Mouse (Mus musculus) regulatory T cell (primary cell): Measurements from ENCODE around the gene Eef1g.
"Not testable (repeated sequence)": the region's sequence is repeated elsewhere in the genome, so short reads cannot be mapped to it uniquely, and the experiment has no call there.

Experiments used
- in situ Hi-C: fragments of 300-600 bp; cut with MboI, MseI; formaldehyde crosslinking; loops from one replicate; pipeline ENCODE4 v1.15.1; 2025; ENCODE audit warnings: high pct_unique_total_duplicates

The Eef1g gene

DNA sequence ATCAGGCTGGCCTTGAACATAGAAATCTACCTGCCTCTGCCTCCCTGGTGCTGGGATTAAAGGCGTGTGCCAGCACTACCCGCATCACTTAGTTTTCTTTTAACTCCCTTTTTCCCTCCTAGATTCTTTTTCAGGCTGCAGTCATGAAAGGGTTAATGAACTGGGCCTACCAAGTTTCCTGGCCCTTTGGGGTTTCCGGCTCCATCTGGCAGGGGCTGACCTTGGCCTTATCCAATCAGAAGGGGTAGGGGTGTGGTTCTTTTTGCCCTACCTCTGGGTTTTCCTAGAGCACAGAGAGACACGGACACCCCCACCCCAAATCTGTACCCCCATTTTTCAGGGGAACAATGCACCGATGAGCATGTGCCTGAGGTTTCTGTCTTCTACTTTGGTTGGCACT, 22.1 kb upstream of the Eef1g start:
- in situ Hi-C loops: no loop called here

DNA sequence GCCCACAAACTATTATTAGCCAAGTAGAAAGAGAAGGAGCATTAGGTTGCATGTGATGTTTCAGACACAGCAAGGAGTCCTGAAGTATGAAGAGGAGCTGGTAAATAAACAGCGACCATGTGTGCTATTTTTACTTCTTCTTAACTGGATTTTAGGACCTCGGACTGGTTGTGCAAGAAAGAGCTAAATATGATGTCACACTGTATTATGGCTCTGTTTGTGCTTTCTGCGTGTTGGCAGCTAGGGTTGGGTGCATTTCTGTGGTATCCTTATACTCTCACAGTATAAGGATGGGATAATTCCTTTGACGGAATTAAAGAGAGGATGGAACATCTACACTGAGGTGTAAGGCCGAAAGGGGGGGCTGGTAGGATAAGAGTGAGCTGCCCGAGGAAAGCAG, 21.6 kb upstream of the Eef1g start:
- in situ Hi-C loops: no loop called here

DNA sequence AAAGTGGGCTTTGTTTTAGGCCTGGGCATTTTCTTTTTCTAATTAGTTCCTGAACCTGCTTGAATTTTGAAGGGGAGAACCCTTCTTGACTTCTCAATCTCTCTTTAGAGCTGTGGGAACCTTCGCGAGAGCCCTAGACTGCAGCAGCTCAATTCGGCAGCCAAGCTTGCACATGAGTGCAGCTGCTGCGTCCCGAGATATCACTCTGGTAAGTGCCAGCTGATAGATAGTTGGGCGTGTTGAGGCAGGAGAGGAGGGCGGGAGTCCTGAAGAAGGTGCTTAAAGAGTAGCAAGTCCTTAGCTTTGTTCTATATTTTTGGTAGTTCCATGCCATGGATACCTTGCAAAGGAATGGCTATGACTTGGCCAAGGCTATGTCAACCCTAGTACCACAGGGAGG, 19.9 kb upstream of the Eef1g start:
- in situ Hi-C loops: no loop called here

DNA sequence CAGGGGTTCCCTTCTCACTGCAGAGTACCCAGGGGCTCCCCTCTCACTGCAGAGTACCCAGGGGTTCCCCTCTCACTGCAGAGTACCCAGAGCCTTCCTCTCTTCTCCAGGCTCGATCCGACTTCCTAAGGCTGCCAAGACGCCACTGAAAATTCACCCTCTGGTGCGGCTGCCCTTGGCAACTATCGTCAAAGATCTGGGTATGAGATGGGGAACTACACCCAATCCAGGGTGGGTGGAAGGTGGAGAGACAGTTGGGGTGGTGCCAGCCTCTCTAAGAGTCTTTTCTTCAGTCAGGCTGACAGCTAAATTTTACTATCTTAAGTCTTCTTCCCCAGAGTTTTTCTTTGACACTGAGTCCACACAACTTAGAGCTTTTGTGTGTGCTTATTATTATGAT, 16.7 kb upstream of the Eef1g start:
- in situ Hi-C loops: no loop called here

DNA sequence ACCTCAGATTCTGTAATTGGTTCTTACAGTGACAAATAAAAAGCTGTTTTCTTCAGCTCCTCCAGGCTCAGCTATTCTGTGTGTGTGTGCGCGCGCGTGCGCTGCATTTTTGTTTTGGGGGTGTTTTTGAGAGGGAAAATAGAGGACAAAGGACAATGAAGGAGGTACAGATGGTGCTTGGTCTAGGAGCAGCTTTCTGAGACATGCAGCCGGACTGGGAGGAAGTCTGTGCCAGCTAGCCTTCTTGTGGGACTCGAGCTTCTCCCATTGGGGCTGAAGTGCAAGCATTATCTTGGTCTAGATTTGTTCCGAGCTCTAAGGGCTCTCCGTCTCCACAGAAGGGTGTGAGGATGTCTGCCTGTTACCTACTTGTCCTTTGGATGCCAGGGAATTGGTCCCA, 14.6 kb upstream of the Eef1g start:
- in situ Hi-C loops: no loop called here

DNA sequence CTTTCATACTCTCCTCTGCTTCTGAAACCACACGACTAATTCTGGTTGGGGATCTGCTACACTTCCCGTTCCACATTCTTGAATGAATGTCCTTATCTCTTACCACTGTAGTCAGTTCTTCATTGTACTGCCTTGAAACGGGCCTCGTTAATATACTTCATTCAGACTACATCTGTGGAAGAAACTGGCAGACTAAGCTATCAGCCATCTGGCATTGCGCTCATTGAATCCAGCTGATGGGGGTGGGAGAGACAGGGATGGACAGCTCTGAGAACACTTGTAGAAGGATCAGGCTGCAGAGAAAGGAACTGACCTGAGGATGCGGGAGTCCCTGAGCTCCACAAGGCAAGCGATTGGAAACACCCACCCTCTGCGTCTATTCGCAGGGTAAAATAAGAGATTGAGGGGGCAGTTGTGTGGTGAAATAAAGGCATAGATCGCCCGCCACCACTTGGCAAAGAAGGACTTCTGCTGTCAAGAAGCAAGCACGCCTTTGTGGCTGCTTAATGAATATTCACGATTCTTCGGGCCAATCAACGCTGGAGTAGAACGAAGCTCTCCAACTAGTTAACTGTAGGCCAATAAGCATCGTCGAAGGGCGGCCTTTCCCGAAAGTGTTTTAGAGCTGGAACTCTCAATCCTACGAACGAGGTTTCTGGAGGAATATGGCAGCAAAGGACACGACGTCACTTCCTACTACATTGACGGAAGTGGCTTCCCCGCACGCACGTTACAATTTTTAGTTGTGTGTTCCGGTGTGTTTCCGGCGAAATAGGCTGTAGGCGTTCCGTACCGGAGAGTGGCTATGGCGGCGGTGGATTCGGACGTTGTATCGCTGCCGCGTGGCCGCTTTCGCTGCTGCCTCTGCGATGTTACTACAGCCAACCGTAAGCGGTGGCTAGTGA, 13.5 kb upstream of the Eef1g start, which contains the start of gene Tut1:
Gene Tut1, plus strand, starts transcription at position 713 of the 905 bp plus-strand sequence.
- in situ Hi-C loops: no loop called here

DNA sequence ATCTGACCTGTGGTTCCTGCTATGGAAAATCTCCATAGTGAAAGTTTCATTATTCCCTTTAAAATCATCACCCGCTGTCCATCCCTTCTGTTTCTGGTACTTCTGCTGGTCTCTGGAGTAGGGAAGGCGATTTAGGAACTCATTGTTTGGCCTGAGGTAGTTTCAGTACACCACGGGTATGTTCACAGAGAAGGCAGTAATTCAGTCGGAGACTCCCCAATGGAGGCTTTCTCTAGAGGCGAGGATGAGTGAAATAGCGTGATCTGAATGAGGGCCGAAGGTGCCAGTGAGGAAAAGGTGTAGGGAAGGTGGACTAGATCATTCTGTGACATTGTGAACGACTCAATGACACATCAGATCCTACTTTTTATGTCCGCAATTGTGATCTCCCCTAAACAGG, 12.7 kb upstream of the Eef1g start:
- in situ Hi-C loops: no loop called here

DNA sequence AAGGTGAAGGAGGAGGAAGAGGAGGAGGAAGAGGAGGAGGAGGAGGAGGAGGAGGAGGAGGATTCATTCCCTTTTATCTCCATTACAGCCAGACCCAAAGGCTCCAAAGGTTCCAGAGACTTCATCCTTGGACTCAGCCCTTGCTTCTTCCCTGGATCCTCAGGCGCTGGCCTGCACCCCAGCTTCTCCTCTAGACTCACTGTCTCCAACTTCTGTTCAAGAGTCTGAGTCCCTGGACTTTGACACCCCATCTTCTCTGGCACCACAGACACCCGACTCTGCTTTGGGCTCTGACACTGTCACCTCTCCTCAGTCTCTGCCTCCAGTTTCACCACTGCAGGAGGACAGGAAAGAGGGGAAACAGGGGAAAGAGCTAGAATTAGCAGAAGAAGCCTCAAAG, 4.6 kb upstream of the Eef1g start:
- in situ Hi-C loops: loop anchor here (5.0 to 10.0 kb wide), 2 partner anchors 57 to 125 kb away; partner anchors contain the start of genes Bscl2 and Gng3

DNA sequence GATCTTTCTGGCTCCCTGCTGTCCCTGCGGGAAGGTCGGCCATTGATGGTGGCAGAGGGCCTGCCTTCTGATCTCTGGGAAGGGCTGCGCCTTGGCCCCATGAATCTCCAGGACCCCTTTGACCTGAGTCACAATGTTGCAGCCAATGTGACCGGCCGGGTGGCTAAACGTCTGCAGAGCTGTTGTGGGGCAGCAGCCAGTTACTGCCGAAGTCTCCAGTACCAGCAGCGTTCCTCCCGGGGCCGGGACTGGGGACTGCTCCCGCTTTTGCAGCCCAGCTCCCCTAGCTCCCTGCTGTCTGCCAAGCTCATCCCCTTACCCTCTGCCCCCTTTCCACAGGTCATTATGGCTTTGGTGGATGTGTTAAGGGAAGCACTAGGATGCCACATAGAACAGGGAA, 1.8 kb upstream of the Eef1g start:
- in situ Hi-C loops: loop anchor here (10.0 kb wide), 1 partner anchor 60 kb away; no protein-coding TSS in a partner anchor

DNA sequence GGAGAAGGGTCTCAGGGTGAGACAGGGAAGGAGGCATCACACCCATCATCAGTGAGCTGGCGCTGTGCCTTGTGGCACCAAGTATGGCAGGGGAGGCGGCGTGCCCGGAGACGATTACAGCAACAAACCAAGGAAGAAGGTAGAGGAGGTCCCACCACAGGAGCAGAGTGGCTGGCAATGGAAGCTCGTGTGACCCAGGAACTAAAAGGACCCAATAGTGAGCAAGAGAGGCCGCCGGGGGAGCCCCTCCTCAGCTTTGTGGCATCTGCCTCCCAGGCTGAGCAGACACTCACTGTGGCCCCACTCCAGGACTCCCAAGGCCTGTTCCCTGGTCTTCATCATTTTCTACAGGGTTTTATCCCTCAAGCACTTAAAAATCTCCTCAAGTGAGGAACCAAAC, 1.1 kb upstream of the Eef1g start:
- in situ Hi-C loops: loop anchor here (10.0 kb wide), 1 partner anchor 61 kb away; no protein-coding TSS in a partner anchor

DNA sequence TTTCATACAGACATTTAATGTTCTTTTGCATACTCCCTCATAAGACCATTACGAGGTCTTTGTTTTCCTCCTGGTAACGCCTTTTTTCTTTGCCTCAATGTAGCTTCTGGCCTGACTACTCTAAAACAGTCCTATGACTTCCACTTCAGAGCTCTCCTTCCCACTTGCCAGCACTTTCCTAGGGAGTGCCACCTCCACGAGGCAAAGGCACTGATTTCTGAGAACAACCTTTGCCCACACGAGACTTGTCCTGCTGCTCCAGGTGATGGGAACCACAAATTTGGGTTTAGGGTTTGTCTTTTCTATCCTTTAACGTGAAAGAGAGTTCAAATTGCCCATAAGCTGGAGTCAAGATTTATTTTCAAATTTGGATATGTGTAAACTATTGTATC, 647 bp upstream of the Eef1g start:
- in situ Hi-C loops: loop anchor here (10.0 kb wide), 1 partner anchor 61 kb away; no protein-coding TSS in a partner anchor

DNA sequence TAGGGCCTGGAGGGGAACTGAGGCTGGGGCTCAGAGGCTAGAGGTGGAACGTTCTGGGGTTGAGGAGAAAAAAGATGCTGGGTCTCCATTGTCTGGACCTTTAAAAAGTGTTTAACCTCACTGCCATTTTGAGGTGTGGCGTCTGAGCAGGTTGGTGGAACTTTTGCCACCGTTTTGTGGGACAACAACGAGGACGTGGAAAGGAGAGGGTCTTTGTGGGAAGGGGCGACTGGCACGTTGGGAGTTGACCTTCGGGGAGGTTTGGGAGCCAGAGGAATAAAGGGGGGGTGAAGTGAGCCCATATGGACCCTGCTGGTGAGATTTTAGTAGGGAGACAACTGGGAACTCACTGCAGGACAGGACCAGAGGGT, 517 bp downstream of the Eef1g start:
- in situ Hi-C loops: loop anchor here (10.0 kb wide), 1 partner anchor 63 kb away; no protein-coding TSS in a partner anchor

DNA sequence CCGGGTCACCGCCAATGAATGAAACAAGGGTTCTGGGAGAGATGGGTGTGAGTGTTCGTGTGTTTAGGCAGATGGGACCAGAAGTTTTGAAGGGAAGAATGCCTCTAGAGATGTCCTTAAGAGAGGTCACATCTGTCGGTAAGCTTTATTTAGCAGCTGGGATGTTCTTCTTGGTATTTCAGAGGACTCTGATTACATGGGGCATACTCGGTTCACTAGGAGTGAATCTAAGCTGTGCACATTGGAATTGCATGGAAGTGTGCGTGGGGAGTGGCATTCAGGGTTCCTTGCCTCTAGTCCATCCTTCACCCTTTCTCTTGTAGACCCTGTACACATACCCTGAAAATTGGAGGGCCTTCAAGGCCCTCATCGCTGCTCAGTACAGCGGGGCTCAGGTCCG, 1.1 kb downstream of the Eef1g start:
- in situ Hi-C loops: loop anchor here (10.0 kb wide), 1 partner anchor 63 kb away; no protein-coding TSS in a partner anchor

DNA sequence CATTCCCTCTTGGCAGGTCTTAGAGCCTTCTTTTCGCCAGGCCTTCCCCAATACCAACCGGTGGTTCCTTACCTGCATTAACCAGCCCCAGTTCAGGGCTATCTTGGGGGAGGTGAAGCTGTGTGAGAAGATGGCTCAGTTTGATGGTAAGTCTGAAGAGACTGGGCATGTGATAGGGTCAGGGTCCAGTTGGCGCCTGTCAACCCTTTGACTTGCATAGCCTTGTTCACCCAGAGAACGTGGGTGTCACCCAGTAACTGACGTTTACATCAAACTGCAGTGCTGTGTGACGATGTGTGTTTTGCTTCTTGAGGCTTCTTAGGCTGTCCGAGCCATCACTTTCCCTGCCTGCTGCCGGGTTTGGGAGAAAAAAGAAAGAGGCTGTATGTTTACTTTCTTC, 5.7 kb downstream of the Eef1g start:
- in situ Hi-C loops: not testable (repeated sequence)

DNA sequence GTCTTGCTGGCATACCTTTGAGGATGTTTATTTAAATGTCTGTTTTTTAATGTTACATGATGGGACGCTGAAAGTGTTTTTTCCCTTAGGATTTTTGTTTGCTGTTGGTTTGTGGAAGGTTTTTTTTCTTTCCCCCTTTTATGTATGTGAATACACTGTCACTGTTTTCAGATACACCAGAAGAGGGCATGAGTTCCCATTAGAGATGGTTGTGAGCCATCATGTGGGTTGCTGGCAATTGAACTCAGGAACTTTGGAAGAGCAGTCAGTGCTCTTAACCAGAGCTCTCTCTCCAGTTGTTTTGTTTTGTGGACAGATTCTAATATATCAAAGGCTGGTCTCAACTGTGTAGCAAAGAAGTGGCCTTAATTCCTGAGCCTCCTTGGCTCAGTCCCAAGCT, 7.8 kb downstream of the Eef1g start:
- in situ Hi-C loops: loop anchor here (25.0 kb wide), 1 partner anchor 462 kb away; no protein-coding TSS in a partner anchor

DNA sequence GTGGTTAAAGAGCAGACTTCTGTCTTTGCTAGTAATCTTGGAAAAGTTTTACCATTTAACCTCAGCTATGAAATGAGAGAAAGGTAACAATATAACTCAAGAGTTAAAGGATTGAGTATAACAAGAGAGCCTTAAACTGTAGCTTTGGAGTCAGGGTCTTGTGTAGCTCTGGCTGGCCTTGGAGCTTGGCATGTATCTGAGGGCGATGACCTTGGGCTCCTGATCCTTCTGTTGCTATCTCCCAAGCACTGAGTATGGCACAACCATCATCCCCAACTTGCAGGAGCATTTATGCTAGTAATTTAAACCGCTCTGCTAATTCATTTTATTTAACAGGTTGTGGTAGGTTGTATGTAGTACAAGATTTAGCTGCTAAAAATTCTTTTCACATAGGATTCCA, 8.7 kb downstream of the Eef1g start:
- in situ Hi-C loops: loop anchor here (25.0 kb wide), 1 partner anchor 463 kb away; no protein-coding TSS in a partner anchor

DNA sequence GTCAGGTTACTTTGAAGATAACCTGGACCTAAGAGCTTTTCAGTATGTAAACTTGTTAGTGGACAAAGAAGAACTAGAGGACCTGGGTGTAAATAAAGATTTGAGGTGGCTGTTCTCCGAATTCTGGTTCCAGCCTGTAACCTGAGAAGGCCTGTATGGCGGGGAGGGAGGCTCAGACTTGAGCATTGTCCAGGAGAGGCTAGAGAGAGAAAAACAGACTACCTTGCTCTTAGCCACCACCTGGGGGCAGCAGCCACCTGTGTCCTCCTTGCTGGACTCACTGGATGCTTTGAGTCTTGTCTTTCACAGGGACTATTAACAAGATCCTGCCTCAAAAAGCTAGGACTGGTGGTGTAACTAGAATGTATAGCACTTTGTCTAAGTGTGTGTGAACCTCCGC, 9.7 kb downstream of the Eef1g start:
- in situ Hi-C loops: loop anchor here (25.0 kb wide), 1 partner anchor 464 kb away; no protein-coding TSS in a partner anchor

DNA sequence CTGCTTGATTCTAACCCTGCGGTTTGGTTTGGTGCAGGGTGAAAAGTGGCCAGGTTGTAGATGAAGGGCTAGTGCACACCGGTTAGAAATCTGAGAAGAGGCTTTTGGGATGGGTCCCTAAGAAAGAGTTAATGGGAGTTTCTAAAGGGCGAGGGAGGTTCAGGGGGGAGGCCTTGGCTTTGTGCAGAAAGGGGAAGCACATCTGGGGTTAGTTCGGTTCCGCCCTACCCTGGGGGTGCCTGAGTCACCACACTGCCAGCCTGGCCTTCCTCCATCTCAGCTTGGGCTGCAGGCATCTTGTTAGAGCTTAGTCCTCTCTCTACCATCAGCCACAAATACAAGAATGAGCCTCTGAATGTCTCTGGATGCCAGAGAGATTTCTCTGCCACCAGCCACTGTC, 13.9 kb downstream of the Eef1g start:
- in situ Hi-C loops: loop anchor here (25.0 kb wide), 1 partner anchor 468 kb away; no protein-coding TSS in a partner anchor

DNA sequence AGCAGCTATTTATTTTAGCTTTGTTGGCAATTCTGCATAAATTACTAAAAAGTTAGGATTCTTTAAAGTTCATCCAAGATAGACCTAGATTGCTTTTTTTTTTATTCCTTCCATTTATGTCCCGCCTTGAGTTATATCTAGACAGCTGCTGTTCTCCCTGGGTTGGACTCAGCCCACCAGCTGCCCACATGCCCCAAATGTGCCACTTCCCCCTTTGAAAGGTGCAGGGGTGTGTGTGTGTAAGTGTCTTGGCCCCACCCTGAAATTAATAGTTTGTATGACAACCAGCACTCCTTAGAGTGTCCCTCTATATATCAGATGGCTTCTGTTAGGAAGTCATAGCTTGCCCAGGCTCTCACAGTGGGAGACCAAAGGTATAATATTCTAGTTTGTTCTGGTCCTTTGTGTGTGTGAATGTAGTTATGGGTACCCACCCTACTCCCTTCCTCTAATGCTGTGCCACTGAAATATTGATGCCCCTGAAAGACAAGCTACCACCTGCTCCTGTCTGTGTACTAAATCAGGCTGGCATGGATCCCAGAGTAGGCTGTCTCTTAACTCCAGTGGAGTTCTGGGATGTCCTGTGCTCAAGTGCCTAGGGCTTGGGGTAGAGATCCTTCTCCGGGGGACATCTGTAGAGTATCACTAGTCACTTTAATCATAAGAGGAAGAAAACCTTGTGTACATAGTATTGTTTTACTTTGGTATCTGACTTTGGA, 14.8 kb downstream of the Eef1g start:
- in situ Hi-C loops: loop anchor here (25.0 kb wide), 1 partner anchor 469 kb away; no protein-coding TSS in a partner anchor

DNA sequence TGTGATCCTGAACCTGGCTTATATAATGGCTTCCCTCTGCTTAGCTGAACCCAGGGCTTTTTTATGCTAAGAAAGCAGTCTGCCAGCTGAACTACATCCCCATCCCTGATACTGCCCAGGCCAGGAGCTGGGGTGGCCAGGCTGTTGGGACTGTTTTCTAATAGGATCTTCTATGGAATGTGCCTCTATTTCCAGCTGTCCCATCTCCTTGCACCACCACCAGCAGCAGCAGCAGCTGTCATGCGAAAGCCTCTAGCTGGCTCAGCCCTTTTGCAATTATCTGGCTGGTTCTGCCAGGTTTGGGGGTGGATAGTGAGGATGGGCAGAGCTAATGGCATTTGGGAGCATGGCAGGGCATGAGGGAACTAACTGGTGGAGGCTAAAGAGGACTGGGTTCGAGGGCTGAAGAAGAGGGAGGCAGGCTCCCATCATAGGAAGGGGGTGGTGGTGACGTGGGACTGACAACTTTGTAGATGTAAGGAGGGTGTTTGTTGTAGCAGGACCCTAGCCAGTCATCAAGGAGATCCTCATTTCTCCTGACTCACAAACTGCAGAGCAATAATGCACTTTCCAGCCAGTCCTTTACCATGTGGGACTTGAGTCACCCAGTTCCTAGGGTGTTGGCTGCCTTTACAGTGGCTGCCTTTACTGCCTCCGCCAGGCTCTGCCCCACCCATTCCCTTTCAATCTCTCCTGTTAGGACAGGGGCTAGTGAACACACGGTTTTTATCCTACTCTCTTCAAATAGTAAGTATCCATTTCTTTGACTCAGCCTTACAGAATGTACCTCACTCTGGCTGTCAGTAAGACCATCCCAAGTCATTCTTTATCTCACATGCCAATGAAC, 15.7 kb downstream of the Eef1g start:
- in situ Hi-C loops: loop anchor here (25.0 kb wide), 1 partner anchor 470 kb away; no protein-coding TSS in a partner anchor

DNA sequence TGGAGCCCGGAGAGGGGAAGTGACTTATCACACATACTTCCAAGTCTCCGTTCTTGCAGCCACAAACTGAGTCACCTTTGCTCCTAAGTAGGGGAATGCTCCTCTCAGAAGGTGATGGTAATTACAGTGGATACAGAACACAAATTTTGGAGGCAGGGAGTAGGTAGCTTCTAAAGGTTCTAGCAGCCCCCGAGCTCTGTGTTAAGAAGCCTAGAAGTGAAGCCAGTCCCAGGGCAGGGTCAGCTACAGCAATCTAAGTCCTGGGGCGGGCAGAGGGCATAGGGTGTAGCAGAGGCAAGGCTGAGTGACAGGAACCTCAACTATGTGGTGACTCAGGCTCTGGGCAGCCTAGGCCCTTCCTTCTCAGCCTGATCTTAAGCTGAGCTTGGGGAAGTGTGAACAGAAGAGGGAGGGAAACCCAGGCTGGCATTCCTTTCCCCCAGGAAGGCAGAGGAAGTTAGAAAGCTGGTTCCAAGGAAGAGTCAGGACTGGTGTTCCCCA, 16.4 kb downstream of the Eef1g start:
- in situ Hi-C loops: loop anchor here (25.0 kb wide), 1 partner anchor 471 kb away; no protein-coding TSS in a partner anchor
